Mouse (Mus musculus): ENCODE results near the gene Tbx5.
"Not testable (repeated sequence)": the region's sequence is repeated elsewhere in the genome, so short reads cannot be mapped to it uniquely, and the experiment has no call there.

Tbx5 gene

GRCm38 (mm10) chr5:119842701-119843393 is 10.4 kb downstream of the Tbx5 start:
- DNase-seq (ENCODE audit: extremely low spot score) = no peak

GRCm38 (mm10) chr5:119843394-119843777 is 10.9 kb downstream of the Tbx5 start:
- DNase-seq (ENCODE audit: extremely low spot score) = no peak

GRCm38 (mm10) chr5:119844366-119844765 is 11.9 kb downstream of the Tbx5 start:
- DNase-seq (ENCODE audit: extremely low spot score) = no peak

- DNase-seq (ENCODE audit: extremely low spot score) = peak; percentile 73
Measured at GRCm38 (mm10) chr5:119844994-119845393, 12.5 kb downstream of the Tbx5 start.

- DNase-seq (ENCODE audit: extremely low spot score) = no peak
Measured at GRCm38 (mm10) chr5:119857052-119857451, 24.6 kb downstream of the Tbx5 start.

- no peak for DNase-seq (ENCODE audit: extremely low spot score)
Measured at GRCm38 (mm10) chr5:119861301-119861700, 28.8 kb downstream of the Tbx5 start.

GRCm38 (mm10) chr5:119862431-119862830 is 30.0 kb downstream of the Tbx5 start:
- DNase-seq (ENCODE audit: extremely low spot score) = no peak

- DNase-seq (ENCODE audit: extremely low spot score) = peak; percentile 12
Measured at GRCm38 (mm10) chr5:119866277-119867235, 34.1 kb downstream of the Tbx5 start.

GRCm38 (mm10) chr5:119867986-119868385 is 35.5 kb downstream of the Tbx5 start:
- DNase-seq (ENCODE audit: extremely low spot score) = no peak

- no peak for DNase-seq (ENCODE audit: extremely low spot score)
Measured at GRCm38 (mm10) chr5:119875421-119875820, 43.0 kb downstream of the Tbx5 start.

- DNase-seq (ENCODE audit: extremely low spot score) = no peak
Measured at GRCm38 (mm10) chr5:119877185-119877584, 44.7 kb downstream of the Tbx5 start.

GRCm38 (mm10) chr5:119885595-119885994 is 53.1 kb downstream of the Tbx5 start:
- DNase-seq (ENCODE audit: extremely low spot score) = no peak

GRCm38 (mm10) chr5:119887381-119887780 is 54.9 kb downstream of the Tbx5 start:
- DNase-seq (ENCODE audit: extremely low spot score) = no peak

- DNase-seq (ENCODE audit: extremely low spot score) = no peak
Measured at GRCm38 (mm10) chr5:119891960-119892359, 59.5 kb downstream of the Tbx5 start.

- no peak for DNase-seq (ENCODE audit: extremely low spot score)
Measured at GRCm38 (mm10) chr5:119893060-119893459, 60.6 kb downstream of the Tbx5 start.

GRCm38 (mm10) chr5:119896605-119897004 is 64.1 kb downstream of the Tbx5 start:
- no peak for DNase-seq (ENCODE audit: extremely low spot score)

- DNase-seq (ENCODE audit: extremely low spot score) = no peak
Measured at GRCm38 (mm10) chr5:119916551-119917171, 84.2 kb downstream of the Tbx5 start.

- DNase-seq (ENCODE audit: extremely low spot score) = not testable (repeated sequence)
Measured at GRCm38 (mm10) chr5:119918381-119918780, 85.9 kb downstream of the Tbx5 start.

- no peak for DNase-seq (ENCODE audit: extremely low spot score)
Measured at GRCm38 (mm10) chr5:119920941-119921340, 88.5 kb downstream of the Tbx5 start.

GRCm38 (mm10) chr5:119922229-119922628 is 89.8 kb downstream of the Tbx5 start:
- peak; percentile 10 for DNase-seq (ENCODE audit: extremely low spot score)

All from embryo, embryonic 9.5 days (tissue).